Mouse (Mus musculus) adrenal gland, postnatal 10 days (tissue): ENCODE data around the gene Zfp93. TPM values are rescaled to one million over a fixed set of nuclear protein-coding genes. Genes with fewer than 3 reads are reported as not detected.

Source experiments
- total RNA-seq, 2 experiments: library from RNA; stranded (reverse); gene quantifications; 2 replicates each; pipeline ENCODE4 v1.2.3; 2021

Gene Zfp93
- total RNA-seq, 2 experiments from 2014 or later = 4.1 to 4.8 TPM

Other genes starting within 250 kb of the Zfp93 start
- not detected for gene Vmn1r183, start 217.2 kb upstream of the Zfp93 start, total RNA-seq
- 10 to 100 TPM; 15.2 to 17.3 TPM for gene Zfp180, start 188.5 kb upstream of the Zfp93 start, total RNA-seq
- 1 to 10 TPM; 2.3 to 4.8 TPM for gene Zfp112, start 158.1 kb upstream of the Zfp93 start, total RNA-seq
- gene Zfp235, start 136.3 kb upstream of the Zfp93 start, total RNA-seq = 1 to 10 TPM; 7.2 to 9.9 TPM
- under 1 TPM; 0.61 to 0.69 TPM for gene Zfp114, start 95.4 kb upstream of the Zfp93 start, total RNA-seq
- gene Zfp111, start 59.0 kb upstream of the Zfp93 start, total RNA-seq = 10 to 100 TPM in 1 of 2 experiments, 1 to 10 TPM in 1; 9.1 to 11.1 TPM
- 1 to 10 TPM; 2.5 to 2.8 TPM for gene Zfp109, start 32.9 kb upstream of the Zfp93 start, total RNA-seq
- 1 to 10 TPM; 2.0 to 3.5 TPM for gene Zfp108, start 15.6 kb upstream of the Zfp93 start, total RNA-seq
- gene Zfp61, start 30.8 kb downstream of the Zfp93 start, total RNA-seq = 10 to 100 TPM in 1 of 2 experiments, 1 to 10 TPM in 1; 5.8 to 12.1 TPM
- 1 to 10 TPM; 2.7 to 6.4 TPM for gene Zfp94, start 46.2 kb downstream of the Zfp93 start, total RNA-seq
- under 1 TPM; 0.36 to 0.42 TPM for gene Tescl, start 63.5 kb downstream of the Zfp93 start, total RNA-seq
- not detected for gene Lypd5, start 78.8 kb downstream of the Zfp93 start, total RNA-seq
- 1 to 10 TPM; 4.2 to 5.4 TPM for gene Kcnn4, start 99.8 kb downstream of the Zfp93 start, total RNA-seq
- gene Smg9, start 129.2 kb downstream of the Zfp93 start, total RNA-seq = 10 to 100 TPM; 19.5 to 24.1 TPM
- under 1 TPM in 1 of 2 experiments, not detected in 1; 0.27 TPM for gene Irgc1, start 181.9 kb downstream of the Zfp93 start, total RNA-seq
- gene Plaur, start 192.1 kb downstream of the Zfp93 start, total RNA-seq = 1 to 10 TPM; 6.7 to 9.4 TPM
- 1 to 10 TPM; 6.4 to 8.6 TPM for gene Cadm4, start 211.6 kb downstream of the Zfp93 start, total RNA-seq
- gene Zfp428, start 236.6 kb downstream of the Zfp93 start, total RNA-seq = 1 to 10 TPM; 6.0 to 9.1 TPM
- not detected for gene AC161166.1, start 242.0 kb downstream of the Zfp93 start, total RNA-seq